Mouse (Mus musculus) CD4-positive, CD25-positive, alpha-beta regulatory T cell, adult 2 months (primary cell): ENCODE measurements around the gene Ets1.

ENCODE experiments used
- DNase-seq: peaks from one replicate; pipeline ENCODE4 v3.0.0-alpha.2; 2012; ENCODE audit warnings: low read depth, low spot score

The Ets1 gene

DNA sequence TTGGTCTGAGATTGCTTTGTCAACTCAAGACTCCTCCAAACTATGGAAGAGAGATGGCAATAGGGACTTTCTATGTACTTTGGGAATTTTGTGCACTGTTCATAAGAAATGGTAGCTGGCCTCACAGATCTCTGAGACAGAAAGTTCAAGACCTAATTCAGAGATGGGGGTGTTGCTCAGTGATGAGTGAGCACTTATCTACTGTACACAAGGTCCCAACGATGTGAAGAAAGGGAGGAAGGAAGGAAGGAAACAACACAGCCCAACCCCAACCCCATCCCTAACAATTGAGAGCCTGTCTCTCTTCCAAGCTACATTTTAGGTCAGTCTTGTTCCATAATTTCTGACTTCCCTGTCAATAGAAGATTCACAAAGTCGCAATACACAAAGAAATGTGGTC lies 125.3 kb downstream of the Ets1 start:
- DNase-seq = peak; percentile 25

DNA sequence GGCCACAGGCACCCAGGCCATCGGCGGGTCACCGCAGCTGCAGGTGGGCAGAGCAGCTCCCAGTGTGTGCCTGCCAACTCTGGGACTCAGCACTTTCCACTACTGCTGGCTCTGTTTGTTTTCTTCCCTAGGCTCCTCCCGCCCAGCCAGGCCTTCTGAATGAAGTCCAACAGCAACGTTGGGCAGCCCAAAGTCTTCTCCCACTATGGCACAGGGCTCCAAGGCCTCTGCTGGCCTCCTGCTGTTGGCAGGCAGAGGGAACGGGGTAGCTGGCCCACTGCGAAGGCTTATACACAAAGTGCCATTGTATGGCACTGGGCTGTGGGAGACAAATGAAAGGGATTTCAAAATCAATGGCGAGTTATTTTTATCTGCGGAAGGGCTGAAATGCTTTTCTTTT lies 128.4 kb downstream of the Ets1 start:
- no peak for DNase-seq

DNA sequence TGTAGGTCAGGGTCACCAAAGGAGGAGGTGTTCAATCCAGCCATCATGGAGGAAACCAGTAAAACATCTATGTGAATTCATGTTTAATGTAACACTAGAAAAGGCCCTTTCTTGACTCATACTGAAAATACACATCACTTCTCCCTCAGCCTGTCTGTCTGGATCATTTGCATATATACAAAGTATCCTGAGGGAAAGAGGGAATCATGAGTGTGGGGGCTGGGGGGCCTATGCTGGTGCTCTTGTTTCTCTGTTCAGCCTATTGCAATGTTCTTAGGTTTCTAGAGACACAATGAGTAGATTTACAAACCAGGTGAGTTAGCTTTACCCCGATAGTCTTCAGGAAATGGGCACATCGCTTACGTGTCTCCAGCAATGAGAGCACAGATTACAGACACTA lies 129.1 kb downstream of the Ets1 start:
- DNase-seq = no peak

DNA sequence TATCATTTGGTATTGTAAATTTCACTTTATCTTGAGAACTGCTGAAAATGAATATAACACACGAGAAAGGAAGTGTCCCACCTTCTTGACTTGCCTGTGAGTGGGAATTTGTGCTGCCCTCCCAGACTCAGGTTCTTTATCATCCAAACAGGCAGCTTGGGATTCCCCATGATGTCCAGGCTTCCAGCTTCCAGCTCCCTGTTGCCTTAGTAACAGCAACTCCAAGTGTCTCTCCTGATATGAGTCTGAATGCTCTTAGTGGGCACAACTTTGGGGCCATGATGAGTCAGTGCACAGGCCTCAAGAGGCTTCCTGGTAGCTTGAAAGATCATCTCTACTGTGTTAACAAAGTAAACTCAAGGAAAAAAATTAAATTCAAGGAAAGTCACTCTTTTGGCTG lies 142.8 kb downstream of the Ets1 start:
- DNase-seq = no peak

DNA sequence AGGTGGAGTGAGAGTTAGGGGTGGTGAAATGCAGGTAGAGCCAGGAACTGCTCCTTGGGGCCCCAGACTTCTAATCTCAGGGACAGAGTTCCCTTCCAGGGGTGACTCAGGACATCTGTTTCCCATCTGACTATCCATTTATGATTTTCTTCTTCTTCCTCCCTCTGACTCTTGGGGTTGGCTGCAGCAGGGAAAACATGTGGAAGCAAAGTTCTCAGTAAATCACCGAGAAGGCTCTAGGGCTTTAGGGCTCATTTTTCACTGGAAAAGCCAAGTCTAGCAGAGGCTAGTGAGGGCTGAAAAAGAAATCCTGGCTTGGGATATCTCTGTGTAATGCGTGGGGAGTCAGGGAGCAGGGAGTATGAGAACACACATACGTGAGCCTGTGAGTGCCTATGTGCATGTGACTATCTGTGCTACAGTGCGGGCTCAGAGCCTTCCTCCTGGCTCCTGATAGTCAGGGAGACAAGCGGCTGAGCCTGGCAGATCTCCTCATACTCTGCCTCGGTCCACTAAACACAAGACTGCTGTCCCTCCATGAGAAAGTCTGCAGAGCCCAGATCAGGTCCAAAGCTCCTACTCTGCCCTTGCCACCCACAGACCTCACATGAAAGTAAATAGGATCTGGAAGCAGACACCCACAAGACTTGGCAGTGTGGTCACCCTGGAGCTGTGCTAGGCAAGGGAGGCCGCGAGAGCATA lies 146.5 kb downstream of the Ets1 start:
- DNase-seq = no peak

DNA sequence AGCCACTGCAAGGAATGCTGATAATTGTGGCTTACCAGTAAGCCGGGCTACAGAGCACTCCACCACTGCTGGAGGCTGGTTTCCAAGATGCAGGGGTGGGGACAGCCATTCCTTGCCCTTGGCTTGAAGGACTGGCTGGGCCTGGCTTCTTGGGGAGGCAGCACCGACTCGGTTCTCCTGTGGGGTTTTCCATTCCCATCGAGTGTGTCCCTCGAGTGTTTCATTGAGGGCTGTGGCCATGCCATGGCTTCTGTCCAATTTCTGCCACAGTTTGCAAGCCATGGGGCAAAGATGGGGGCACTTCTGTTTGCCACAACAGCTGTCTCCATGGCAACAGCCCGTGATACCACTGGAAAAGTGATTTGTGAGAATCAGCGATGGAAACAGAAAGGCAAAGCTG lies 151.1 kb downstream of the Ets1 start:
- DNase-seq = no peak

DNA sequence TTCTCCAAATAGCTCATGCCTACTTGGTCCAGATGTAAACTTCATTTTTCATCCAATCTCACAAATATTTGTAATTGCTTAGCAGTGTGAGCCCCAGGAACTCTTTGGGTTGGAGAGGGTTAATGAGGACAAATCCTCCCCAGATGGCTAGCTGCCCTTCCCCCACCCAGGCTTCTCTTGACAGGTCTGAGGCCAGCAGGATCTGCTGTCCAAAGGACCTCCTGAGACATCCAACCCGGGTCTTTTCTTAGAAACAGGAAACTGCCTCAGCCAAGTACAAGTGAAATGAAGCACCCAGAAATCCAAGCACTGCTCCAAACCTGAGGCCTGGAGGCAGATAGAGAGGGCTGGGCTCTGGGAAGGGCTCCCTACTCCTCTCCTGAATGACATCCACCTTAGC lies 151.6 kb downstream of the Ets1 start:
- DNase-seq = no peak

DNA sequence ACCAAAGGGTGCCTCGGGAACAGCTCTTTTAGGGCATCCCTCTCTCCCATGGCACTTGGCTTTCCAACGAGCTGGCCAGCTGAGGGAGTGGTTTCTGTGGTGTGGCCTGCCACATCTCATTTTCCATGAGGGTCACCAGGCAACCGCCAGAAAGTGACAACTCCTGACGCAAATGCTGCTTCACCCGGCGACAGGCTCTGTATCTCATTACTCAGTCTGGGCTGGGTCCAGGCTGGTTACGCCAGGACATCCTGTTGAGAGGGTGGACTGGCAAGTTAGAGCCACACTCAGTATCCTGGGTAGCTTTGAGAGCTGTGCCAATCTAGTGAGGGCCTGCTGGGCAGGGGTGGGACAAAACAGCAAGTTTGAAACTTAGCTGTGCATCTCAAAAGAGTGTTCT lies 153.3 kb downstream of the Ets1 start:
- DNase-seq = no peak

DNA sequence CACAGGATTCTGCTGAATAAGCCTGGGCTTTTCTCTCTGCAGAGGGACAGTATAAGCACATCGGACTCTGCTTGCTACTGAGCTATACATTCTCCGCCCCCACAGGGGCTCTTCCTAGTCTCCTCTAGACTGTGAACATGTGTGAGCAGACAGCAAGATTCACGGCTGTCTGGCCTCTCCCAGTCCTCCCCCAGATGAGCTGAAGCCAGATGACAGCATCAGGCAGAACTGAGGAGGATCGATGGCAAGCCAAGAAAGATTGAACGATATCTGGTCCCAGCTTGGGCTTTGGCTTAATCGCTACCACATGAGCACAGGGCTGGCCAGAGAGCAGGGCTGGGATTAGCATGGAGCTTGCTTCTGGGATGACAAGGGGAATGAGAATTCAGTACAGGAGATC lies 155.7 kb downstream of the Ets1 start:
- no peak for DNase-seq

DNA sequence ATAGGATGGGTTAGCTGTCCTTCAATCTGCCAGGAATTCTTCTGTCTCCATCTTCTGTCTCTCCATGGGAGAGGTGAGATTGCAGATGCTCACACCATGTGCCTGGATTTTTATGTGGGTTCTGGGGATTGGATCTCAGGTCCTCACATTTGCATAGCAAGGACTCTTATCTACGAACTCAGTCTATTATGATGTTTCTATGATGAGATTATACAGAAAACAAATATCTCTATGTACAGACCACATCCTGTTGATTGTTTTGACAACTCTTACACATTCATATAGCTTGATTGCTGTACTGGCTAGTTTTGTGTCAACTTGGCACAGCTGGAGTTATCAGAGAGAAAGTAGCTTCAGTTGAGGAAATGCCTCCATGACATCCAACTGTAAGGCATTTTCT lies 162.2 kb downstream of the Ets1 start:
- DNase-seq = peak; percentile 62

DNA sequence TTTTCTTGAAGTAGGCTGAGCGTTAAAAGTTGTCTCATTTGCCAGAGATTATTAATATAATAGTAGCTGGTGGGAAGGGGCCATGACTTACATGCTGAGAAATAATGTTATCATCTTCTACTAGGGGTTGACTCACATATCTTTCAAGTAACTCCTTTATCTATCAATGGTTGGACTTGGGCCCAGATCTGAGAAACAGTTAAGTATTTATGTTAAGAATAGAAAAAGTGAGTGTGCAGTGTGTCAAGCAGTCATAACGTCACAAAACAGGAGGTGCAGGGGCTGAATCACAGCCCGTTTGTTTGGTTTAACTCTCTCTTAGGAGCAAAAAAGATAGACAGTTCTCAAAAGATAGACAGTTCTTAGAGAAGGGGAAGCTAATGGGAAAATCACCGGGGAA lies 170.1 kb downstream of the Ets1 start:
- DNase-seq = no peak
